Mouse (Mus musculus): ENCODE results near the gene Fuk.
"Not testable (repeated sequence)": the region's sequence is repeated elsewhere in the genome, so short reads cannot be mapped to it uniquely, and the experiment has no call there.

Gene Fuk

DNA sequence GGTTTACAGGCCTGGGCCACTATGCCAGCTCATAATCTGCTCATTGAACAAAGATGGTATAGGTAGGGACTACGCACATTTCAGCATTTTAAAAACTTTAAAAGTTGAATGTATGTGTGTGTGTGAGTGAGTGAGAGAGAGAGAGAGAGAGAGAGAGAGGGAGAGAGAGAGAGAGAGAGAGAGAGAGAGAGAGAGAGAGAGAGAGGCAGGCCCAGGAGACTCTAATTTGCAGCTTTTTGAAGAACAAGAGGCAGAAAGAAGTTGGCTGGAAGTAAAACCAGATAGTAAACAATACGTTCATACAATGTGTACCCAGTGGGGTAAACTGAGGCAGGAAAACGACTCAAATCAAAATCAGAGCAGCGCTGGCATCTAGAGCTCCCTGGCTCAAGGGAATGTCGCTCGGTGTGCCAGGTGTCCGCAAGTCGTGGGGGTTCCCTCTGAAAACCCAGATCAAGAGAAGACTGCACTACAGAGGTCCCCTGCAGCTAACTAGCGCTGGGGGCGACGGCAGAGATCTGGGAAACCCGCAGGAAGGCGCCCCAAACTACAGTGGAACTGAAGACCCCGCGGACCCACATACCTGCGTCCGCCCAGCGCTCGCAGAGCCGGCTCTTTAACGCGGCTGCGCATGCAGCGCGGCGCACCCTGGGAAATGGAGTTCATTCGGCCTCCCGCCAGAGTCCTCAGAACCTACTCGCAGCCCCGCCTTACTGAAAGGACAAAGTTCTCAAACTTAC is at the start of gene Fuk:
Gene Fuk (minus strand): TSS at position 650 of the 740 bp plus-strand sequence.
- peak; percentile 71 to 79 for DNase-seq (ENCODE audit: low spot score in 2 of 2)

DNA sequence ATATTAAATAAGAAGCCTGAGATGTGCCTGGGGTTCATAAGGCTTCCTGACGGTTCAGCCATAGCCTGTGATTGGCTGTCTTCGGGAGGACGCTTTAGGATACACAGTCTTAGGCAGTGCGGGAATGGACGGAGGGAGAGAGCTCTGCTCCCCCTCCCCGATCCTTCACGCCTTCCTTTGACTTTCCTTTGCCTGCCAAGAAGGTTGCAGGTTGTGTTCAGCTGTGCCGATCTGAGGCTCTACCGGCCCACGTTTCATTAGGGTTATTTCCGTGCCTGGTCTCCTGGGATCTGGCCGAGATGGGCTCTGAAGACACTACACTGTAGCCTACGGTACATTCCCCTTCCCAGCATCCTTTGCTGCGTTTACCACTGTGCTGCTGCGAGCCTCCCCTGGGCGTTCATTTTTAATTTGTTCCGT is 47.8 kb upstream of the Fuk start:
- no peak for DNase-seq (ENCODE audit: low spot score in 2 of 2)

DNA sequence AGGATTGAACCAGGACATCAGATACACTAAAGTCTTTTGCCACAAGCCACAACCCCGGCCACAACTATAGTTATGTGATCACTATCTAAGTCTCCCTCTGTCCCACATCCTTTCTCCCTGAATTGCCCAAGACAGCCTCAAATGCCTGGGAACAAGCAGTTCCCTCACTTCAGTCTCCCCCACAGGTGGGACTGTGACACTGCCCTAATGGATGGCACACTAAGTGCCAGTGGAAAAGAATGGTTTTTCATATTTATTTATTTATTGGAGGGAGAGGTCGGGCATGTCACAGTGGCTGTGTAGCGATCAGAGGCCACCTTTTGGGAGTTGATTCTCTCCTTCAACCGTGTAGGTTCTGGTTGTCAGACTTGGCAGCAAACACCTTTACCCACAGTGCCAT is 43.4 kb upstream of the Fuk start:
- DNase-seq (ENCODE audit: low spot score in 2 of 2): no peak

DNA sequence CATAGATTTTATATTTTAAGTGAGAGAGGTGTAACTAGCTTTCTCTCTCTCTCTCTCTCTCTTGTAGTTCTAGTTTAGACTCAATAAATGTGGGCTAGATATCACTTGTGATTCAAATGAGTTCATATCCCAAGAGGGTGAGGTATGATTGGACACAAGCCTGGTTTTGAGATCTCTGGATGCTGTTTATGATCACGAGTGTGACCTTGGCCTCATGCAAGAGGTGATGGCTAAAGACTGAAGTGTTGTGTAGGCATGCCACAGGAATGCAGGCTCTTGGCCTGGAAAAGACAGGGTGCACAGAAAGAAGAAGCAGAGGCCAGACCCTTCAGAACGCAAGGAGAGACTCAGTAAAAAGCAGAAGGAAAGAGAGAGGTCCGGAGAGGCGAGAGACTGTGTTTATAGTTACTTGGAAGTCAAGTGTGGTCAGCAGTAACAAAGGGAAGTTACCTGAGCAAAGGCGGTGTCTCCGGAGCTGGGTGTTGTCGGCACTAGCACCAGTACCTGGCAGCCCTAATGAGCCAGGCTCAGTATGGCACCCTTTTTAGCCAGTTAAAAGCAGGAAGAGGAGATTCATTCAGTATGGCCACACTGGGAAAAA is 42.1 kb upstream of the Fuk start:
- no peak for DNase-seq (ENCODE audit: low spot score in 2 of 2)

- DNase-seq (ENCODE audit: low spot score in 2 of 2): peak; percentile 74 to 76
Measured at GRCm38 (mm10) chr8:110941453-110941948, 39.2 kb upstream of the Fuk start.

GRCm38 (mm10) chr8:110940682-110941452 is 38.6 kb upstream of the Fuk start:
- DNase-seq (ENCODE audit: low spot score in 2 of 2): no peak

DNA sequence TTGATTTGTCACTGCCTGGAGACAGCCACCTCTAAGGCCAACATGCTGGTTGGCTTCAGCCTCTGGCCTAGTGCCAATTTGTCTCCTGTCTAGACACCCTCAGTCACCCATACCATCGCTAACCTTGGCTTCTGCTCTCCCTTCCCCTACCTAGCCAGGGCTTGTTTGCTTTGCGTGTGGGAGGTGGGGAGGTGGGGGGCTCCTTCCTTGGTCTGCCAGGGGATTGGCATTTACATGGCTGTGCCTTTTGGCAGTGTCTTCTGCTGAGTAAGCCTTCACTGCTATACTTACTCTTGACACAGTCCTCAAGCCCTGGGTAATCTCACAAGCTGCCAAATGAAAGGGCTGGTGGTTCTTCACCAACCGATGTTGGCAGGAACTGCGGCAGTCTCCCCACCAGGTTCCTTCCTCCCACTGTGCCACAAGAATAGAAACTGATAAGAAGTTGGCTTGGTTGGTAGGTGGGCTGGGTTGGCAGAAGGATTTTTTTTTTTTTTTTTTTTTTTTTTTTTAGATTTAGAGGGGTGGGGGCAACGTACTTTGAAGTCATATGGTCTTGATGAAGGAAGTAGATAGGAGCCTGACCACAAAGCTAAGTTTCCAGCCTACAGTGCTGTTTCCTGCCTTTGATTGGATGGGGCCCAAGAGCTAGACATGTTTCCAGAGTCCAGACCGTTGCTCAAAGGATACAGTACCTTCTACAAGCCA is 36.7 kb upstream of the Fuk start:
- no peak for DNase-seq (ENCODE audit: low spot score in 2 of 2)

GRCm38 (mm10) chr8:110936217-110936616 is 33.9 kb upstream of the Fuk start:
- no peak for DNase-seq (ENCODE audit: low spot score in 2 of 2)

- DNase-seq (ENCODE audit: low spot score in 2 of 2): no peak
Measured at GRCm38 (mm10) chr8:110933272-110933671, 31.0 kb upstream of the Fuk start.

DNA sequence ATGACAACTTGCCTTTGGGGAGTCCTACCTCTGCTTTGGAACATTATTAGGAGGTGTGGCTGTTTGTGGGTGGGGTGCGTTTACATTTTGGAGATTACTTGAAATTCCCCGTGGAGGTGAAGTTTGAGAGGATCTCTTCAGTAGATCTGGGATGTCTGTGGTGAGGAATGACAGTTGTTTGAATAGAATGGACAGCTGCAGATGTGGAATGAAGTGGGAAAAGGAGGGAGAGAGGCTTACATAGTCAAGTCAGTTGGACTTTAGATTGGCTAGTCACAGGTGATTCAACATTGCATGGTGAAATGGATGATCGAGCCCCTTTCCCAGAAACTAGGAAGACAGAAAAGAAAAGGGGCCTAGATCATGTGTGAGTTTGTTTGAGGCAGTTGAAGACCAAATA is 30.2 kb upstream of the Fuk start:
- DNase-seq (ENCODE audit: low spot score in 2 of 2): no peak

DNA sequence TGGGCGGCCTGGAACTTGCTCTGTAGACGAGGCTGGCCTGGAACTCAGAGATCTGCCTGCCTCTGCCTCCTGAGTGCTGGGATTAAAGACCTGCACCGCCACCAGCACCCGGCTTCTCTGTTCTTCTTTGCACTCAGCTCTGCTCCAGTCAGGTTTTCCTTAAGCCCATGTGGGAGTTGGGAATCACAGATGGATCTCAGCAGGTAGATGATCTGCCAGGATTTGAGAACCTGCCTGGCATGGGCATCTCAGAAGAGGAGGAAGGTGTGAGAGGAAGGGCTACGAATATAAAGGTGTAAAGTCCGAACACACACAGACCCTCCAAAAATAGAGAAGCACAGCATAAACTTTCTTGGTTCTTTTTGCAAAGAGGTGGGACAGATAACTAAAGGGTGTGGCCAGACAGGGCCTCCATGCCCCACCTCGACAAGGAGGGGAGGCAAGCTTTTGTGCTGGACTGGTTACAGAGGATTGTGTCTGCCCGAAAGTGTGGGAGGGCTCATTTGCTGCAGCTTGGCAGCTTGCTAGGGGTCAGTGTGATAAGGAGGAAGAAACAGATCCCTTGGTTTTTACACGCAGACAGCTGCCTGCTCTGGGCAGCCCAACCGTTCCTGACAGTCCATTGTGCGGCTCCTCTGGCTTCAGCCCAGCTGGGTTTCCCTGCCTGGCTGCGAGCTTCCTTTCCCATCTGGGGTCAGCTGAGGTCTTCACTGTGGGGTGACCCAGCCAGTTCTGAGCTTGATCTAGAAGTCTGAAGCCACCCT is 29.1 kb upstream of the Fuk start:
- DNase-seq (ENCODE audit: low spot score in 2 of 2): peak in 1 of 2 experiments; percentile 67

DNA sequence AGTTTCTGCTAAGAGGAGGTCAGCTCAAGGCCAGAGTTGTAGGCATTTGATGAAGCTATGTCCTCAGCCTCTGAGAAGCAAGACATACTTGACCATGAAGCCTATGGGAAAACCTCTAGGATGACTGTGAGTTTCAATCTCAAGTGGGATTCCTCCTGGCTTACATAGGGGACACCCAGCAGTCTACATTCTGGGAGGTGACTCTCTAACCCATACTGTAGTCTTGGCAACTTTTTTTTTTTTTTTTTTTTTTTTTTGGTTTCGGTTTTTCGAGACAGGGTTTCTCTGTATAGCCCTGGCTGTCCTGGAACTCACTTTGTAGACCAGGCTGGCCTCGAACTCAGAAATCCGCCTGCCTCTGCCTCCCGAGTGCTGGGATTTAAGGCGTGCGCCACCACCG is 27.4 kb upstream of the Fuk start:
- not testable (repeated sequence) for DNase-seq (ENCODE audit: low spot score in 2 of 2)

GRCm38 (mm10) chr8:110929066-110929465 is 26.8 kb upstream of the Fuk start:
- DNase-seq (ENCODE audit: low spot score in 2 of 2): no peak

GRCm38 (mm10) chr8:110928435-110928834 is 26.1 kb upstream of the Fuk start:
- no peak for DNase-seq (ENCODE audit: low spot score in 2 of 2)

- DNase-seq (ENCODE audit: low spot score in 2 of 2): no peak
Measured at GRCm38 (mm10) chr8:110926690-110927089, 24.4 kb upstream of the Fuk start.

GRCm38 (mm10) chr8:110925691-110926140 is 23.4 kb upstream of the Fuk start:
- DNase-seq (ENCODE audit: low spot score in 2 of 2): no peak

GRCm38 (mm10) chr8:110921492-110922230 is 19.4 kb upstream of the Fuk start:
- DNase-seq (ENCODE audit: low spot score in 2 of 2): peak in 1 of 2 experiments; percentile 44

DNA sequence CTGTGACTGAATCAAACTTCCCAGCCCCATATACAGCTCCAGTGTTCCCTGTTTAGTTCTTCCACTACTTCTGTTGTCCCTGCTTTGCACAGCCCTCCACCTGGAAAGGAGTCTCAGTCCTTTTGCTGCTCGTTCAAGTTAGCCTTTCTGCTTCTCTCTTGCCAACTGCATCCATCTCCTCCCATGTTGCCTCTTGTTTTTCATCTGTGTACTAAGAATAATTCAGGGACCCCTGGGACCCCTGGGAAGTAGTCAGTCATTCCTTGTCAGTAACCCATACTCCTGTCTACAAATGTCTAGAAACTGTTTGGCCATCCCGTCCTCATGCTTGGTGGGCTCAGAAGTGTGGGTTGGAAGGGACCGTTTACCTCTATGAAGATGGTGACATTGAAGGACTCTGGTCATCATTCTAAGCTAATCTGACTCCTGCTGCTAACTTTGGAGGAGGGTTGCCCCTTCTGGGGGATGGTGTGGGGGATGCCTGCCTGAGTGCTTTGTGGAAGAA is 18.5 kb upstream of the Fuk start:
- no peak for DNase-seq (ENCODE audit: low spot score in 2 of 2)

DNA sequence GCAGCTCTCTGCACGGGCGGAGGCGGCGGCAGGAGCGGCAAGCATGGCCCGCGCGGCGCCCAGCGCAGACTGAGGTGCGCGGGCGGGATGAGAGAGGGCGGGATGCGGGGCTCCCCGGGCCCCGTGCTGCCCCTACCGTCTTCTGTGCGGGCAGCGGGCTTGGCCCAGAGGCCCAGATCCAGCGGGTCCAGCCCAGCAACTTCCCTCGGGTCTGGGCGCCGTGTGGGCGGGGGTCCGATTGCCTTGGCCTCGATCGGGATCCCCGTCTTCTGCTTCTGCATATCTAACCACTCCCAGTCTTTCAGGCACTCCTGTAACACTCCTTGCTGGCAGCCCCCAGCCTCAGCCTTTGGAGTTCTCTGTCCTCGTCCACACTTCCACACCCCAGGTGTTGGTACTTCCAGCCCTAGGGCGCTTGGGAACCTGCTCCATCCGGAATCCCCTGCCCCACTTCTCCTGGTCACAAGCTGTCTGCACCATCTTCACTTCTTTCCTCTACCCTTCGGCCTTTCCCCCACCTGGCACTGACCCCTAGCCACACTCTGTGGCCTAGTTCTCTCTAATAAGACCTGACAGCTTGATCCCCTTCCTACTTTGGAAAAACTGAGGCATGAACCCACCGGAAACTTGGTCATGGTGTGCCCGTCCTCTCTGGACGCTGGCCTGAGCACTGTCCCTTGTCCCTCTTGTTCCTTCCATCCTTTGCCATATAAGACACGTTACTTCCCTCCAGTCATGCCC is 17.9 kb upstream of the Fuk start:
- DNase-seq (ENCODE audit: low spot score in 2 of 2): no peak
